Mouse (Mus musculus): Measurements from ENCODE around the gene Tnrc6c. TPM values are rescaled to one million over a fixed set of nuclear protein-coding genes. Genes with fewer than 3 reads are reported as not detected.

The Tnrc6c gene
- polyA plus RNA-seq, 1 experiment from 2014 or later, result 3.0 TPM

DNA sequence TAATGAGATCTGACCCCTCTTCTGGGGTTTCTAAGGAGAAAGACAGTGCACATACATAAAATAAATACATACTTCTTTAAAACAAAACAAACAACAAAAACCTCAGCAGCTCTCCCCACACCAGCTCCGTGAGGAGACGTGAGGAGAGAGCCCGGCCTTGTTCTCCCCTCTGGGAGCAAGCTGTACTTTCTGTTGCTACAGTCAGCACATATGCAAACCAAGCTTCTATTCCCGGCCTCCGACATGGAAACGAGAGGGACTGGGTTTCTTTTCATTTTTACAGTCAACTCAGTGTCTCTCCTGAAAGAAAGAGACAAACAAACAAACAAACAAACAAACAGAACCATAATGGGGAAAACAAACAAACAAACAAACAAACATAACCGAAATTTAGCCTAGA, 145.9 kb downstream of the Tnrc6c start:
- Histone ChIP-seq H3K9me3 (ENCODE audit: low read length) (no peaks in the 10 kb centered on the region), H3K4me3 (ENCODE audit: low read depth, low read length) (no peak overlapping the region), H3K9ac (replicated peaks) (no peak overlapping the region), H3K27me3 (ENCODE audit: insufficient read depth, low read length) (no peaks in the 10 kb centered on the region), H3K4me2 (ENCODE audit: low read depth, low read length) (peak overlapping the region; percentile 73), H3K4me1 (ENCODE audit: insufficient read depth) (peaks cover 30% of the 10 kb centered on the region), H3K27ac (ENCODE audit: low read depth) (0 out of 2 replicates have a peak overlapping the region, but pooled peaks have one; percentile 91), H3K36me3 (replicated peaks; ENCODE audit: insufficient read depth, low read length) (peaks cover 5% of the 10 kb centered on the region; the same call in 1 of the 2 replicates)
- DNase-seq (no peak), ATAC-seq (no peak)
- TF ChIP-seq EP300 (IDR thresholded peaks at IDR 0.05; ENCODE audit: low read depth) (no peak), CTCF (IDR thresholded peaks at IDR 0.05; ENCODE audit: low read depth) (no peak)
- WGBS (ENCODE audit: insufficient replicate concordance), result 85% methylated on average over 7 of the region's 7 CpGs

DNA sequence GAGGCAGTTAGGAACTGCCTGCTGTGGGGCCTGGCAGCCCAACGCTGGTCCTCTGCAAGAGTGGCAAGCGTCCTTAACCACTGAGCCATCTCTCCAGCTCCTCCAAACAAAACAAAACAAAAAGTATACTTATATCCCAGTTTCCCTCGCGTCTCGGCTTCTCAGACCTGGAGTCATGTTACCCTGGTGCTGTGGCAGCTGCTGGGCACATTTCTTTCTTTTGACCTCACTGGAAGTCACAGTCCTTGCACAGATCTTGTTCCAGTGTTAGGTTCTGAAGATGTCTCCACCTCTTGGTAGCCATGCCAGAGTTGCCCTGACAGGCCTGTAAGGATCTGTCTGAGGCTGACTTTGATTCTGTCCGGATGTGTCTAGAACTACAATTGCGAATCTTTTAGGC, 147.6 kb downstream of the Tnrc6c start:
- Histone ChIP-seq H3K9me3 (ENCODE audit: low read length) (no peaks in the 10 kb centered on the region), H3K4me1 (ENCODE audit: insufficient read depth) (peaks cover 20% of the 10 kb centered on the region), H3K27ac (ENCODE audit: low read depth) (no peak overlapping the region), H3K4me3 (ENCODE audit: low read depth, low read length) (0 out of 2 replicates have a peak overlapping the region, but pooled peaks have one; percentile 5), H3K36me3 (replicated peaks; ENCODE audit: insufficient read depth, low read length) (peaks cover 14% of the 10 kb centered on the region), H3K9ac (replicated peaks) (no peak overlapping the region), H3K4me2 (ENCODE audit: low read depth, low read length) (peak overlapping the region; percentile 38; the same call in 1 of the 2 replicates), H3K27me3 (ENCODE audit: insufficient read depth, low read length) (no peaks in the 10 kb centered on the region)
- WGBS (ENCODE audit: insufficient replicate concordance), result 91% methylated on average over 7 of the region's 7 CpGs
- DNase-seq (no peak), ATAC-seq (no peak)
- TF ChIP-seq CTCF (IDR thresholded peaks at IDR 0.05; ENCODE audit: low read depth) (no peak), EP300 (IDR thresholded peaks at IDR 0.05; ENCODE audit: low read depth) (no peak)

DNA sequence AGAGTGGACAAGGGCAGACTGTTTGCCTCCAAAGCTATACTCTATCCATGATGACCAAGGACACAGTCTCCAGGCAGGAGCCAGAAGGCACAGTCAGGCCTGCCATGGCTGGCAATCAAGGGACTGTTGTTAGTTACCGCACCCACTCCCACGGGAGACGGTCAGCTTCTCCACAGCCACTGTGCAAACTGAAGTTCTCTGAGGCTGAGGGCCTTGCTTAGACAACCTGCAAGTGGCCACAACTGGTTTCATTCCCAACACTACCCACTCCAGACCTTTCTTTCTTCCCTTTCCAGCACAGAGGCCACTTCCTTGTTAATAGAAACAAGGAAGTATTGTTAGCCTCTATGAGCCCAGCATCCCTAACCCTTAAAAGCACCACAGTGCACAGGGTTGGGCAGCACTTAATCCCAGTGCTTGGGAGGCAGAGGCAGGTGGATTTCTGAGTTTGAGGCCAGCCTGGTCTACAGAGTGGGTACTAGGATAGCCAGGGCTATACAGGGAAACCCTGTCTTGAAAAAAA, 149.1 kb downstream of the Tnrc6c start:
- ATAC-seq, result no peak
- Histone ChIP-seq H3K27me3 (ENCODE audit: insufficient read depth, low read length) (no peaks in the 10 kb centered on the region), H3K4me1 (ENCODE audit: insufficient read depth) (peaks cover 5% of the 10 kb centered on the region; the same call in 1 of the 2 replicates), H3K9me3 (ENCODE audit: low read length) (no peaks in the 10 kb centered on the region), H3K4me3 (ENCODE audit: low read depth, low read length) (no peak overlapping the region), H3K27ac (ENCODE audit: low read depth) (no peak overlapping the region), H3K9ac (replicated peaks) (no peak overlapping the region), H3K4me2 (ENCODE audit: low read depth, low read length) (no peak overlapping the region), H3K36me3 (replicated peaks; ENCODE audit: insufficient read depth, low read length) (peaks cover 17% of the 10 kb centered on the region)
- TF ChIP-seq CTCF (IDR thresholded peaks at IDR 0.05; ENCODE audit: low read depth), result no peak
- TF ChIP-seq EP300 (IDR thresholded peaks at IDR 0.05; ENCODE audit: low read depth), result no peak
- DNase-seq, result no peak
- 84% methylated on average over 3 of the region's 3 CpGs for WGBS (ENCODE audit: insufficient replicate concordance)

DNA sequence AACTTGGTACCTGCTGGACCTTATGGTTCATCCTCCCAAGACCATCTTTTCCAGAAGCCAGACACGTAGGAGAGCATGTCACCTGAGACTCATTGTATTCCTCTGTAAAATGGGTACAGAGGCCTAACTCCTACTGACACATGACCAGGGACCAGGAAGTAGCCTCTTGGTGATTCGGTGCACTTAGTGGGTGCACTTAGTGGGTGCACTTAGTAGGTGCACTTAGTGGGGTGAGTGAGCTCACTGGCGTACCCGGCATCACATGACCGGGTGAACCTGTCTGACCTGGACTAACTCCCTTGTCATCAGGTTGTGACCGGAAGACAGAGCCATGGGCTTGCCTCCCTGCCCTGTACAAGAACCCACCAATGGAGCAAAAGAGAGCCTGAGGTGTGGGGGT, 152.7 kb downstream of the Tnrc6c start:
- H3K36me3 ChIP-seq (replicated peaks; ENCODE audit: insufficient read depth, low read length), result peaks cover 22% of the 10 kb centered on the region
- no peak overlapping the region for H3K4me3 ChIP-seq (ENCODE audit: low read depth, low read length)
- 92% methylated on average over 6 of the region's 6 CpGs for WGBS (ENCODE audit: insufficient replicate concordance)
- TF ChIP-seq EP300 (IDR thresholded peaks at IDR 0.05; ENCODE audit: low read depth) (no peak), CTCF (IDR thresholded peaks at IDR 0.05; ENCODE audit: low read depth) (no peak)
- peaks cover 14% of the 10 kb centered on the region for H3K4me1 ChIP-seq (ENCODE audit: insufficient read depth)
- H3K9ac ChIP-seq (replicated peaks), result no peak overlapping the region
- H3K27ac ChIP-seq (ENCODE audit: low read depth), result no peak overlapping the region
- ATAC-seq (no peak), DNase-seq (no peak)
- no peak overlapping the region for H3K4me2 ChIP-seq (ENCODE audit: low read depth, low read length)
- no peaks in the 10 kb centered on the region for H3K27me3 ChIP-seq (ENCODE audit: insufficient read depth, low read length)
- no peaks in the 10 kb centered on the region for H3K9me3 ChIP-seq (ENCODE audit: low read length)

DNA sequence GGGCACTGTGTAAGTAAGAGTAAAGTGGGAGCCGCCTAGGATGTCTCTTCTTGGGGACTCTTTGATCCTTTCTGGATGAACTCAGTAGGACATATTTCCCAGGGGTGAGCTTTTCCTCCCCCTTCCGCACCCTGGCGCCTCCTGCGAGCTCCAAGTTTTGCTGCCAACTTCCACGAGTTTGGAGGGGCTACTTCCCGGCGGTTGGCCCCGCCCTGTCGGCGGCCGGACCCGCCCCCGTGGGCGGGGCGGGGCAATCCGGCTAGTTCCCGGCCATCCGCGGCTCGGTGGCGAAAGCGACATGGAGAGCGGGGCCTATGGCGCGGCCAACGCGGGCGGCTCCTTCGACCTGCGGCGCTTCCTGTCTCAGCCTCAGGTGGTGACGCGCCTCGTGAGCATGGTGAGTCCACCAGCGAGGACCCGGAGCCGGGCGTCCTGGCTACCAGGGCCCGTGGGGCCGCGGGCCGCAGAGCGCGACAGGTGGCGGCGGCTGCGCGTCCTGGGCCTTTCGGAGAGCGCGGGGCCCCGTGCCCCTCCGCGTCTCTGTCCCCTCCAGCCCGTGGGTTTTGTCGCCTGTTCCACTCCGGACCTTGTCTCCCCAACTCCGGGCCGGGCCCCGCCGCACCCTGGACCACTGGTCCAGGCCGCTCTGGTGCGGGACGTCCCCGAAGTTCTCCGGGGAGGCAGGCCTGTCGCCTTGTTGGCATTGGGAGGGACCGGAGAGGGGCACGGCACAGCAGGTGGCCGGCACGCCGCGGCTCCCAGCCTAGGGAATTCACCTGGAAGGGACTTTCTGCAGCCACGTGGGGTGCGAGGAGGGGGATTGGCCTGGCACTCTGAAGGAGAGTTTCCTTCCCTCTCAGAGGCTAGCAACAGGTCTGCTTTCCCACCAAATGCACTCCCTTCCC, 155.6 kb downstream of the Tnrc6c start, which contains the start of the genes Gm20708 and Syngr2:
Gene Gm20708 (plus strand): TSS at position 262 of the 905 bp plus-strand sequence.
Gene Syngr2 (plus strand): TSS at position 262 of the 905 bp plus-strand sequence.
- no peaks in the 10 kb centered on the region for H3K27me3 ChIP-seq (ENCODE audit: insufficient read depth, low read length)
- H3K36me3 ChIP-seq (replicated peaks; ENCODE audit: insufficient read depth, low read length), result peaks cover 43% of the 10 kb centered on the region
- WGBS (ENCODE audit: insufficient replicate concordance), result under 1% methylated on average over 65 of the region's 75 CpGs
- ATAC-seq (peak; percentile 69), DNase-seq (peak; percentile 88)
- peak within 1 kb of the TSS; percentile 96 for H3K4me3 ChIP-seq (ENCODE audit: low read depth, low read length)
- H3K4me2 ChIP-seq (ENCODE audit: low read depth, low read length), result peak within 1 kb of the TSS; percentile 99
- no peak for TF ChIP-seq EP300 (IDR thresholded peaks at IDR 0.05; ENCODE audit: low read depth)
- no peak for TF ChIP-seq CTCF (IDR thresholded peaks at IDR 0.05; ENCODE audit: low read depth)
- no peaks in the 10 kb centered on the region for H3K9me3 ChIP-seq (ENCODE audit: low read length)
- H3K27ac ChIP-seq (ENCODE audit: low read depth), result peak within 1 kb of the TSS; percentile 92
- peaks cover 22% of the 10 kb centered on the region for H3K4me1 ChIP-seq (ENCODE audit: insufficient read depth)
- peak within 1 kb of the TSS; percentile 95 for H3K9ac ChIP-seq (replicated peaks)

DNA sequence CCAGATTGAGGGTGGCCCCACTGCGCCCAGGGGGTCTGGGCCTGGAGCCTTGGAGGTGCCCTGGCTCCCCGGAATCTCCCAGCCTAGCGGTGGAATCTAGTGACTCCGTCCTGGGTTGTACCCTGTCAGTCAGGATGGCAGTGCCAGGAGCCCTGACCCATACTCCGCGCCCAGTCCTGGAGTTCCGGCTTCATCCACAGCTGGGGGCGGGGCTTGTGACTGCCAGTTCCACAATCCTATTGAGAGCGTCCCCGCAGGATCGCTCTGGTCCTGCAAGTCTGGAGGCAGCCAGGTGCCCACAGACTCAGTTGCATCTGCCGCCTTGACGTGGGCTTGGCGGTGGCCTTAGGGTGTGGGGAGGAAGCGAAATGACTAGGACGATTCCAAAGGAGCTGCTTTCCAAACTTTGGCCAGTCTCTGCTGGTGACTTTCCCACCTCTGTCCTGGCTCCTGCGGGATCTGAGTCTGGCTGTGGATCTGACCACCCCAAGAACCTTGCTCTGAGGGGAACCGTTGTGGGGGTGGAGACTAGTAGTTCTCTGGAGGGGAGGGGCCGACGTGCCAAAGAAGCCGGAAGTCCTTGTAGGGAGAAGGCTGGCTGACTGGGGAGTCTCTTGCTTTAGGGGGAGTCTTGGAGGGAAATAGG, 156.4 kb downstream of the Tnrc6c start:
- Histone ChIP-seq H3K4me3 (ENCODE audit: low read depth, low read length) (peak overlapping the region; percentile 96), H3K4me1 (ENCODE audit: insufficient read depth) (peaks cover 22% of the 10 kb centered on the region), H3K27ac (ENCODE audit: low read depth) (peak overlapping the region; percentile 92), H3K36me3 (replicated peaks; ENCODE audit: insufficient read depth, low read length) (peaks cover 51% of the 10 kb centered on the region), H3K9me3 (ENCODE audit: low read length) (no peaks in the 10 kb centered on the region), H3K9ac (replicated peaks) (peak overlapping the region; percentile 95), H3K27me3 (ENCODE audit: insufficient read depth, low read length) (no peaks in the 10 kb centered on the region), H3K4me2 (ENCODE audit: low read depth, low read length) (peak overlapping the region; percentile 99)
- peak; percentile 85 for ATAC-seq
- no peak for TF ChIP-seq EP300 (IDR thresholded peaks at IDR 0.05; ENCODE audit: low read depth)
- TF ChIP-seq CTCF (IDR thresholded peaks at IDR 0.05; ENCODE audit: low read depth), result peak; percentile 75
- peak; percentile 94 for DNase-seq
- WGBS (ENCODE audit: insufficient replicate concordance), result under 1% methylated on average over 21 of the region's 21 CpGs

Other genes with a start within 250 kb of the Tnrc6c start
- gene Gm11733, start 169.9 kb upstream of the Tnrc6c start, polyA plus RNA-seq (2015; fragmentation: Nextera tagmentation; extraction: Ambion mirVana), result not detected in 2 replicates
- 6.3 and 6.8 TPM in 2 replicates for gene Tmc8, start 127.8 kb downstream of the Tnrc6c start, polyA plus RNA-seq (2015; fragmentation: Nextera tagmentation; extraction: Ambion mirVana)
- 19.0 and 20.2 TPM in 2 replicates for gene Tmc6, start 127.9 kb downstream of the Tnrc6c start, polyA plus RNA-seq (2015; fragmentation: Nextera tagmentation; extraction: Ambion mirVana)
- 32.7 and 33.8 TPM in 2 replicates for gene 6030468B19Rik, start 143.4 kb downstream of the Tnrc6c start, polyA plus RNA-seq (2015; fragmentation: Nextera tagmentation; extraction: Ambion mirVana)
- gene Gm20708, start 155.4 kb downstream of the Tnrc6c start, polyA plus RNA-seq (2015; fragmentation: Nextera tagmentation; extraction: Ambion mirVana), result 0.33 and 0.48 TPM in 2 replicates
- 60.6 and 62.2 TPM in 2 replicates for gene Syngr2, start 155.4 kb downstream of the Tnrc6c start, polyA plus RNA-seq (2015; fragmentation: Nextera tagmentation; extraction: Ambion mirVana)
- gene Afmid, start 171.6 kb downstream of the Tnrc6c start, polyA plus RNA-seq (2015; fragmentation: Nextera tagmentation; extraction: Ambion mirVana), result 32.9 and 34.4 TPM in 2 replicates
- 96.8 and 101 TPM in 2 replicates for gene Tk1, start 171.8 kb downstream of the Tnrc6c start, polyA plus RNA-seq (2015; fragmentation: Nextera tagmentation; extraction: Ambion mirVana)
- 193 and 197 TPM in 2 replicates for gene Birc5, start 195.0 kb downstream of the Tnrc6c start, polyA plus RNA-seq (2015; fragmentation: Nextera tagmentation; extraction: Ambion mirVana)
- gene Tmem235, start 206.5 kb downstream of the Tnrc6c start, polyA plus RNA-seq (2015; fragmentation: Nextera tagmentation; extraction: Ambion mirVana), result not detected in 2 replicates
- gene Tha1, start 219.2 kb downstream of the Tnrc6c start, polyA plus RNA-seq (2015; fragmentation: Nextera tagmentation; extraction: Ambion mirVana), result 6.6 and 7.1 TPM in 2 replicates

Measured in liver, postnatal 0 days (tissue).